Mouse (Mus musculus) mouse embryonic stem cell (cell line): ENCODE measurements around the gene Abca7.
"Not testable (repeated sequence)": the region's sequence is repeated elsewhere in the genome, so short reads cannot be mapped to it uniquely, and the experiment has no call there.

ENCODE experiments used
- in situ Hi-C, 2 experiments: fragments of 300-500 bp; cut with MboI; formaldehyde crosslinking; loops; 1 replicate in 1 of 2; 3 replicates in 1 of 2; pipeline ENCODE4 v1.14.3; 2019 to 2020; ENCODE audit warnings: low sequenced_read_pairs in 2 of 2, low pct_unique_long_range_greater_than_20kb in 1 of 2, mixed read lengths in 1 of 2; ENCODE audit not compliant: unreplicated experiment in 1 of 2

The Abca7 gene

DNA sequence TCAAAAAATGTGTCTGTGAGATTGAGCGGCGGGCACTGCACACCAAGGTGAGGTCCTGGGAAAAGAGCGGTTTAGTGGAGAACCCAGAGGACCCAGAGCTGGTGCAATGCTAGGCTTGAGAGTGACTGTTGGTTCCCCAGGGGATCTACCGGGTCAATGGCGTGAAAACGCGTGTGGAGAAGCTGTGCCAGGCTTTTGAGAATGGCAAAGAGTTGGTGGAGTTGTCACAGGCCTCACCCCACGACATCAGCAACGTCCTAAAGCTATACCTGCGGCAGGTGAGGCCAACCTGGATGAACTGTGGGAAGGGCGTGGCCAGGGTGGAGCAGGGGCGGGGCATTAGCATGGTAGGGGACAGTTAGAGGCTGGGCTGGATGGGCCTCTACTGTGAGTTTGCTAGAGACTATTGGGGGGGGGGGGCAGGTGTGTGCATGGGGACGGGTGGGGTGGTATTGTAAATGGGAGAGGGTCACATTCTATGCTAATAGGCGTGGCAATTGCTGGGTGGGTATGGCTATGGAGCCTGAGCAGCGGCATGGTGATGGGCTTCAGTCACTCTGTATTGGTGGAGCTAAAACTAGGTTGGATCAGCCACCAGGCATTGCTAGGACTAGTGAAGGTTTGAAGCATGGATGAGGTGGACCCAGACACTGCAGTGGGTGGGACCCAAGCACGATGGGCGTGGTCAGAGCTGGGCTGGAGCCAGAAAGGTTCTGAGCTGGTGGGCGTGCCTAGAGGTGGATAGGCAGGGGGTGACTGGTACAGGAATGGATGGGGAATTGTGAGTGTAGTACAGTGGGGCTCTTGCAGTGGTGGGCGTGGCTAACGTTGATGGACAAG lies 31.6 kb downstream of the Abca7 start:
- in situ Hi-C loops: no loop called here

DNA sequence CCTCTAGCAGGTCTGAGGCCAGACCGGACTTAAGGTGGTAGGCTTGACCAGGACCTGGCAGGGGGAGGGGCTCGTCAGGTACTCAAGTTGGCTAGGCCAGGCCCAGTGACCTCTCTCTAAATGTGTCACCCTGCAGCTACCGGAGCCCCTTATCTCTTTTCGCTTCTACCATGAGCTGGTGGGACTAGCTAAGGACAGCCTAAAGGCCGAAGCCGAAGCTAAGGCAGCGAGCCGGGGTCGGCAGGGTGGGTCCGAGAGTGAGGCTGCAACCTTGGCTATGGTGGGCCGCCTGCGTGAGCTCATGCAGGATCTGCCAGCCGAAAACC lies 32.2 kb downstream of the Abca7 start:
- in situ Hi-C loops: no loop called here

DNA sequence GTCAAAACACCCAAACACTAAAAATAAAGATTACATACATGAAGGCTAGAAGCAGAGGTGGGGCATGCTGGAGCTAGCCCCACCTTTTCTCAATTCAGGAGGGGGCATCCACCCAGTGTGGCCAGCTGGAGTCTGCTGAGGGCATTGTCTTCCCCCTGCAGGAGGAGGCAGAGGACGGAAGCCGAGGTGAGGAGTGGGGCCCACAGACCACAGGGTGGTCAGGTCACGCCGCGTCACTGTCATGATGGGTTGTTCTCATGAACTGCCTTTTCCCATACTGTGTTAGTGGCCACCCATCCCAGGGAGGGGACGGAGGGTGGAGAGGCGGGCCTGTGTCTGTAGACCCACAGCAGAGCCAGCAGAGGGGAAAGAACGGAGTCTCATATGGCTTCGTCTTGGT lies 33.9 kb downstream of the Abca7 start:
- in situ Hi-C loops: no loop called here

DNA sequence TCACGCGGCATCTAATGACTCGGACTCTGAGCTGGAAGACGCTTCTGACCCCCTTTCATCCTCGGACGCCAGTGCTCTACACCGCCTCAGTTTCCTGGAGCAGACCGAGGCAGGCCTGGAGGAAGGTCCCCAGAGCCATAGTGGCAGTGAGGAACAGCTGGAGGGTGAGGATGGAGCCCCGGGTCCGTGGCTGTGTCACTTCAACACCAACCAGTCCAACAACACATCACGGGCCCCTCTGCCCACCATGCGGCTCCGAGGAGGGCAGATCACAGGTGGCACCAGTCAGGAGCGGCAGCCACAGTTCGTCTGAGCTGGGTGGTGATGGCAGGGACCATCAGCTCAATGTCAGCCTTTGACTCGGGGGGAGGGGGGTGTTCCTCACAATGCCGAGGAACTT lies 34.4 kb downstream of the Abca7 start:
- in situ Hi-C loops: no loop called here

DNA sequence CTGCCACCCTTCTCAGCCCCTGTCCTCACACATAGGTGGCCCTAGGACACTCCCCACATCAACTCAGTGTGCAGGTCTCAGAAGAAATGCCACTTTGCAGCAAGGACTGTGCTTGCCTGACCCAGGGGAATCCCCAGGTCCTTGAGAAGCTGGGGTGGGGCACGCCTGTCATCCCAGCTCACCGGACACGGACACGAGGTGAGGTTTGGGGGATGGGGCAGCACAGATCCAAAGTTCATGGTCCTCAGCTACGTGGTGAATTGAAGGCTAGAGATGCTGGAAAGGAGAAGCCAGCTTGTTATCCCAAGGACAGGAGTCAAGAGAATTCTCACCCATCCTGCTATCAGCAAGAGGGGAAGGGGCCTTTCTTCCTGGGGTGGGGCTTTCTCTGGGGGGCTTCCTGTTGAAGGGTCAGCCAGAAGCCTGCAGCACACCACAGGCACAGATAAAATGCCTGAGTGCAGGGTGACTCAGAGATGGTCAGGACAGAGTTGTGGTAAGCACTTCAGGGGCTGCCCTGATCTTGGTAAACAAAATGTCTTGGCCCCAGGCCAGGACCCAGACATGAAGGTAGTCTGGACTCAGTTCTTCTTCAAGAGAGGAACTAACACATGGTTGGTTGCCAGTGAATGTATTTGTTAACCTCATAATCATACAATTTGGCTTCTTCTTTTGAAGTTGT lies 36.6 kb downstream of the Abca7 start:
- in situ Hi-C loops: no loop called here

DNA sequence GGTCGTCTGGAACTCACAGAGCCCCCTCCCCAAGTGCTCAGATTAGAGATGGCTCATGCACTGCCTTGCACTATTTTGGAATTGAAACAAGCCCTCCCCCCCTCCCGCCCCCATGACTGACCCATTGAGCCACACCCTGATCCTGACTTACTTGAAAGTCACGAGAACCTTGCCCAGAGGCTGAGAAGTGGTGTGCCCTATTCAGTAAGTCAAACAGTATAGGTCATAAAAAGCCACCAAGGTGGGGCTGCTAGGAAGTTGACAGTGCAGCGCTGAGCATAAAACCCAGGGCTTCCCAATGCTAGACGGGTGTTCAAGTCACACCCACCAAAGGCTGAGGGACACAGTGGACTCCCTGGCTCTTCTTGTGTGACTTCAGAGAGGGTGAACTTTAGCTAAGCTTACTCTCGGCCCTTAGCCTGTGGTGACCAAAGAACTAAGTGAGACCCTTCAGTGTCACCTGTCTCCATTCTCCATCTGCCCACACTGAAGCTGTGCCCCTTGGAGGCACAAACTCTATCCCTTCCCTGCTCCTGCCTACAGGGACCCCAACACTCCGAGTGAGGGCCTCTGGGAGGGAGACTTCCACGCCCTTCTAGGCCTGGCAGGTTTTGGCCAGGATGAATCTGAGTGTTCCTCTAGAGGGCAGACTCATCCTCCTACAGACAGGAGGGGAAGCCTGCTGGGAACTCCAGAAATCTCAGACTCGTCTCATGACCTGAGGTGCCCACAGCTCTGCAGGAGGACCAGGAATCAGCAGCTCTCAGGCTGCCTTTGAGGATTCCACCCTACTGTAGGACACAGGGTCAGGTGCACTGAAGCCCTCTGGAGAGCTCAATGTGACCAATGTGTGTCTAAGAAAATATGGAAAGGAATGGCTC lies 37.5 kb downstream of the Abca7 start:
- in situ Hi-C loops: no loop called here

DNA sequence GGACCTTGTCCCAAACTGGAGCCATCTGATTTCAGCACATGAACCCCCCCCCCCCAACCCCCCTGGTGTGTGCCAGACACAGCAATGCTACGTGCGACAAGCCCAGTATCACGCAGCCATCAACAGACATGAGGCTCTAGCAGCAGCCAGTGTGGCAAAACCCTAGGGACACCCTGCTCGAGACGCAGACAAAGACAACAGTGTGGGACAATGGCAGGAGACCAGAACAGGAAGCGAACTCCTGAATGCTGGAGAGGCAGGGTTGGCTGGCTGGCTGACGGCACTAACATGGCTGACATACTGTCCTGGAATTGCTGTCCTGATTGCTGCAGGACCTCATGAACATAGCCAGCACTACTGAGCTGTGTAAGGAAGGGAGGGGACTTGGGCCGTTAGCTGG lies 38.9 kb downstream of the Abca7 start:
- in situ Hi-C loops: no loop called here

DNA sequence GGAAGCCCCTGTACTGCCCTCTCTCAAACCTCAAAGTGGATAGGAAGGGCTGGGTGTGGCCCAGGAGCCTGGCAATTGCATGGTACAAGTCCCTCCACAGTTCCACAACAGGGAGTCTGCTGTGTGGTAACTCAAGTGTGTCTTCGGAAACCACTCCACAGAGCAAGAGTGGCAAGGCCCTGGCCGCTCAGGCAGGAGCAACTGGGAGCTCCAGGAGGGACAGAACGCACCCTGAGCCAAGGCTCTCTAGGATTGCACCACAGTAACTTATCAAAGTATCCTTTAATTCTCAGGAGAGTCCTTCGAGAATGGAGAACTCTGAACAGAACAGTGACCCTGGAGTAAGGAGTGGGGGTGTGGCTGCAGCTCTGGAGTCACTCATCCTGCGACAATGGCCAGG lies 39.4 kb downstream of the Abca7 start:
- in situ Hi-C loops: no loop called here

DNA sequence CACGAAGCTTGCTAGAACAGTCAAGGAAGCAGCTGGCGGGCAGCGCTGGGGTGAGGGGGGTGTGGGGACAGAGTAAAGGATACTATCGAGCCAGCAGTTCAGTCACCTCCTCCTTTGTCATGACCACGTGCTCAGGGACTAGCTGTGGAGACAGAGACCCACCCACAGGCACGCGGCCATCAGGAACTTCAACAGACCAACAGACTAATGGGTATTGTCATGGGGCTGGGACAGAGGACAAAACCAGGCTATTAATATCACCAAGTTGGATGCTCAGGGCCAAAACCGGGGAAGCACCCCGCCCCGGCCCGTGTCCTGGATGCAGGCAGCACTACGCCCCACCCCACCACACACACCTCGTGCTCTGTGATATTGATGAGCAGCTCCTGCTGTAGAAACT lies 40.5 kb downstream of the Abca7 start:
- in situ Hi-C loops: no loop called here

DNA sequence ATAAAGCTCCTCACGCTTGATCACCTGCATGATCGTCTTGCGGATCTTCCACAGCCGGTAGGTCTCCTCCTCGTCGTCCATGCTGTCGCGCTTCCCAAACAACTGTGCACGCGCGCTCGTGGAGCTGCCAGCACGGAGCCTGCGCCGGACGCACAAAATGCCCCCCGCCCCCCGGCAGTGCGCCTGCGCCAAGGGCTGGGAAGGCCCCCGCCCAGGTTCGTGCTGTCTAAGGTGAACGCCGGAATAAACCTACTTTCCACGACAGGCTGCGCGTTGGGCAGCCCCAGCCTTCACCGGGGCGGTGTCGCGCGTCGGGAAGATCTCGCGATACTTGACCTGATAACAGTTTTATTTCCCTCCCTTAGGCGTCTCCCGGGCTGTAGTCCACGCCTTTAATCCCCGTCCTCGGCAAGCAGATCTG lies 43.3 kb downstream of the Abca7 start, which contains the start of gene Polr2e:
Gene Polr2e (minus strand): TSS at position 237 of the 421 bp plus-strand sequence.
- in situ Hi-C loops: no loop called here

DNA sequence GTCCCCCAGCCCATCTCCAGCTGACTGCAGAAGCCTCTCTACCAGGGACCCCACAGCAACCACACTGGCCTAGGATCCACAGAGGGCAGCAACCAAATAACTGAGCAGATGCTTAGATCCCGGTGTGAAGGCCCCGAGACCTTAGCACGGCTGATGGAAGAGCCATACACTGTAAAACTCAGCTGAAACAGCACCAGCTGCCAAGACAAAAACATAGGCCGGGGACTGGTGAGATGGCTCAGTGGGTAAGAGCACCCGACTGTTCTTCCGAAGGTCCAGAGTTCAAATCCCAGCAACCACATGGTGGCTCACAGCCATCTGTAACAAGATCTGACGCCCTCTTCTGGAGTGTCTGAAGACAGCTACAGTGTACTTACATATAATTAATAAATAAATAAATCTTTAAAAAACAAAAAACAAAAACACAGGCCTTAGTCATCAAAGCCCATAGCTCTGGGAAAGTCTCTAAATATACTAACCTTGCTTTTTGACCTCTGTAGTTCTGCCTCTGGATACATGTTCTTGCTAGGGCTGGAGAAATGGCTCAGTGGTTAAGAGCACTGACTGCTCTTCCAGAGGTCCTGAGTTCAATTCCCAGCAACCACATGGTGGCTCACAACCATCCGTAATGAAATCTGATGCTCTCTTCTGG lies 45.2 kb downstream of the Abca7 start:
- in situ Hi-C loops: not testable (repeated sequence)

DNA sequence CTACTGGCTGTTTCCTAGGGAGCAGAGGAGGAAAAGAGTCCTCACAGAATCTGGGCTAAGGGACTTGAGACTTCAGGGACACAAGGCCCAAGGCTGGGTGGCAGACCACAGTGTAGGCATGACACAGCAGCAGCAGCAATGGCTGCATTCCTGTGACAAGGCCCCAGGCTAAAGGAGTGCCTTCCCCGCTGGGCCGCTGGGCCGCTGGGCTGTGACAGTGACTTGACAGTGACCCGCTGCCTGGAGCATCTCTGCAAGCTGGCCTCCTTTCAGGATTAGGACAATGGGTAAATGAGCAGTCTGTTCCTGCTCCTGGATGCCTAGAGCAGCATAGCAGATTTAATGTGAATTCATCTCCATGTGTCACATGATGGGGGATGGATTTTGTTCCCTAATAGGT lies 47.8 kb downstream of the Abca7 start:
- in situ Hi-C loops: no loop called here

DNA sequence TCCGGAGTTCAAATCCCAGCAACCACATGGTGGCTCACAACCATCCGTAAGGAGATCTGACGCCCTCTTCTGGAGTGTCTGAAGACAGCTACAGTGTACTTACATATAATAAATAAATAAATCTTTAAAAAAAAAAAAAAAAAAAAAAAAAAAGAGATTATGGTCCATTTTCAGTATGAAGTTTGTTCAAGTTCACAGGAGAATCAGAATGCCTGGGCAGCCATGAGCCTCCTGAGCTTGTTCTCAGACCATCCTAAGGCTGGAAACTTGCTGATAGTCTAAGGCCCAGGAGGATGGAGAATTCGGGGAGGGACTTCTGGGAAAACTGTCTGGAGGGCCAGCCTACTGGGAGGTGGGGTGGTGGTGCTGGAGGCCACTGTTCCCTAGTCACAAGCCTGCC lies 49.1 kb downstream of the Abca7 start:
- in situ Hi-C loops: not testable (repeated sequence)

DNA sequence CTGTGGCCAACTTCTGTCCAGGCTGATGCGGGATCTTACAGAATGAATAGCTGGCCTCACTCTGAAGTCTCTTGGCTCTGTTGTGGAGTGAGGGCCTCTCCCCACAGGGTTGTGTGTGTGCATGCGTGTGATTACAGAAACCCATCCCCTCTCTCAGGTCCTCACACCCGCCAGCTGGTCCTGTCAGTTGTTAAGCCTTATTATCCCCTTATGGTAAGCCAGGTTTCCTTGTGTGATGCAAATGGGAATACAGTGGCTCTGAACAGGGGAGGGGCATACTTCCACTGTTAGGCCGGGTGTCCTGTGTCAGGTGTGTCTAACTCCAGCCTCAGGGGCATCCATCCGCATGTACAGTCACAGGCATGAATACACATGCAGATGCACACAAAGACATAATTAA lies 49.5 kb downstream of the Abca7 start:
- in situ Hi-C loops: no loop called here

DNA sequence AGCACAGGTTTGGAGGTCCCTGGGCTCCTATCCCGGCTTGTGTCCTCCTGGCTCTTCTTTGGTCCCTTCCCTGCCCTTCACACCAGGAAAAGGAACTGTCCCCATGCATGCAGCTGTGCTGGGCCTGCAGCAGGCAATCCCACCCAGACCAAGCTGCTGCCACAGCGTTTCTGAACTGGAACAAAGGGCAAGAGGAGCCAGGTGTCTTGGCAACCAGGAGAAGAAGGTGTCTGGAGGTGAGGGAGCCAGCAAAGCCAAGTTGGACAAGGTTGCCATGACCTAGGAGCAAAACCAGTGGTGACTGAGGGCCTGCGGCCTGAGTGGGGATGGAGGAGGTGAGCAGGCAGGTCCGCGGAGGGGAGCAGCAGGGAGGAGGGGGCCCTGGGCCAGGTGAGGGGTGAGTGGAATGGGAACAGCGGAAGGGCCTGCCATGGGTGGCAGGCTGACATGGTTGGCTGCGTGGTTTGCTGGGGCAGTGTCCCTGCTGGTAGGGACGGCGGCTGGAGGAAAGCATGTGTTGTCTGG lies 50.8 kb downstream of the Abca7 start, which contains the start of gene Gpx4:
Gene Gpx4 (plus strand): TSS at position 126 of the 525 bp plus-strand sequence.
- in situ Hi-C loops: no loop called here

DNA sequence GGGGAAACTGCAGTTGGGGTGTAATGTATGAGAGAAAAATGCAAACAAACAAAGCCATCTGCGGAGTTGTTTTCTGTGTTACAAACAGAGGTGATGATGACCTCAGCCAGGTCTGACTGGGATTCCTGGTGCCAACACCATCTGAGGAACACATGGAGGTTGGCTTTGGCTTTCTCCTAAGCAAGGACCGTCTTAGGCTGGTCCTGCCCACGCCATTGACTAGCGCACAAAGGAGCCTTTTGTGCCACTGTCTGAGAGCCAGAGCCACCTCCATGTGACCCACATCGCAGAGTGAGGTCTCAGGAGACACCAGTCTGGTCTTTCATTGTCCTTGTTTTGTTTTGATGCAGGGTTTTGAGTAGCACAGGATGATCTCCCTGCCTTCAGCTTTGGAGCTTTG lies 52.1 kb downstream of the Abca7 start:
- in situ Hi-C loops: no loop called here

DNA sequence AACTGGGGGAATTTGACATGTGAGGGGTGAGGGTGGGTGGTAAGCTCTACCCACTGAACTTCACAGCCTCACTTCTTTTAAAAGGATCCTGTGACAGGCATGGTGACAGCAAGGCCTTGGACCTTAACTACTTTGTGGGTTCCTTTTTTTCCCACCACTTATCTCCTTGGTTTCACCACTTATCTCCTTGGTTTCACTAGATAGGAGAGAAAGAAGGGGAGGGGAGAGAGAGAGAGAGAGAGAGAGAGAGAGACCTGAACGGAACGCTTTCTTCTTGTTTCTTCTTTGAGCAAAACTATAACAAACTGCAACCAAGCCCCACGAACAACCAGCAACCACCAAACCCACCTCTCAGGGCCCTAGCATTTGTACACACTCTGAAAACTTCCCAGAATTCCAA lies 52.5 kb downstream of the Abca7 start:
- in situ Hi-C loops: no loop called here

DNA sequence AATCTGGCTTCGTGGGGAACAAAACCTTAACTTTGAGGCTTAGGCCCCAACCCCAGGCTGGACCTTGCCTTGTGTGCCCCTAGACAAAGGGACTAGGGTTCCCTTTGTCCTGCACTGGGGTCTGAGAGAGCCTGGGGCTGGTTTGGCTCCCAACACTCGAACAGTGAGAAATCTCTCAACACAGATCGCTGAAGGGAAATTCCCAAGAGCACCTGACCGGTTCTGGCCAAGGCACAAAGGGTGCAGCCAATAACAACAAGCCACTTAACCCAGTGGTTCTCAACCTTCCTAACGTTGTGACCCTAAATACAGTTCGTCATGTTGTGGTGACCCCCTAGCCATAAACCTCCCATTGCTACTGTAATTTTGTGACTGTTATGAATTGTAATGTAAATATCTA lies 54.0 kb downstream of the Abca7 start:
- in situ Hi-C loops: no loop called here
